Mouse (Mus musculus): ENCODE measurements around the gene Fto. TPM values are rescaled to one million over a fixed set of nuclear protein-coding genes. Genes with fewer than 3 reads are reported as not detected.

Fto gene
- total and polyA plus RNA-seq, 2 experiments from 2014 or later: 86.8 to 122 TPM

DNA sequence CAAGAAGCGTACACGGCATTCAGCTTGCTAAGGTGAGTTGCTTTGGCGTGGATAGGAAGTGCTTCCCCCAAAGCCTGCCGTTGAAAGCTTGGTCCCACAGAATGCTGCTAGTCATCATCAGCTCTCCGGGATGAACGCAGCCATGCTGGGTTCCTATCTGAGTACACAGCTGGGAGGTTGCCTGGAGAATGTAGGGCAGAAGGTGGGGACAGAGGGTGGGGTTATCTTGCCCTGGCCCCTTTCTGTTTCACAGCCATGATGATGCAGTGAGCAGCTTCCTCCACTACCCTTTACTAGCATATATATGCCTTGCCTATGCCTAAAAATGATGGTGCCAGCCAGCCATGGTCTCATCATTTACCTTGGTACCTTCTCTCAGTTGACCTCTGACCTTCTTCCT is 147.6 kb downstream of the Fto start:
- ATAC-seq (no peak), DNase-seq (no peak)
- no peaks in the 10 kb centered on the region for H3K36me3 ChIP-seq (ENCODE audit: insufficient read depth)
- no peaks in the 10 kb centered on the region for H3K27me3 ChIP-seq (ENCODE audit: insufficient read depth, low read length)
- no peak overlapping the region for H3K27ac ChIP-seq (ENCODE audit: low read depth, low read length)
- H3K9me3 ChIP-seq (ENCODE audit: low read length): no peaks in the 10 kb centered on the region
- H3K4me3 ChIP-seq (ENCODE audit: low read depth, low read length): no peak overlapping the region
- H3K4me1 ChIP-seq (ENCODE audit: insufficient read depth): no peaks in the 10 kb centered on the region
- WGBS: 92% methylated on average over 6 of the region's 6 CpGs
- TF ChIP-seq CTCF (IDR thresholded peaks at IDR 0.05; ENCODE audit: low read depth): no peak
- no peak overlapping the region for H3K9ac ChIP-seq
- H3K4me2 ChIP-seq (ENCODE audit: low read depth): no peak overlapping the region

DNA sequence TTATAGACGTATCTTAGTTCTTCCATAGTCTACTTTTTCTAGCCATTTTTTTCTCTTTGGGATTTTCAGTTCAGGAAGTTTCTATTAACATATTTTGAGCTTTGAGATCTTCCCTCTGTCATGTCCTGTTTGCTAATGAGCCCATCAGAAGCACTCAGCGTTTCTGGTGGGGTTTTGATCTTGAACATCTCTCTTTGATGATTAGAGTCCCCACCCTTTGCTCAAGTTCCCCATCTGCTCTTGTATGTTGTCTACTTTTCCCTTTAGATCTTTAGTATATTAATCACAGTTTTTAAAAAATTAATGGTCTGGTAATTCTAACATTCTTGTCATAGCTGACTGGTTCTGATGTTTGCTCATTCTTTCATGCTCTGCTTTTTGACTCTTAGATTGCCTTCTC is 150.4 kb downstream of the Fto start:
- no peak for DNase-seq
- no peak for TF ChIP-seq CTCF (IDR thresholded peaks at IDR 0.05; ENCODE audit: low read depth)
- Histone ChIP-seq H3K4me1 (ENCODE audit: insufficient read depth) (no peaks in the 10 kb centered on the region), H3K9me3 (ENCODE audit: low read length) (no peaks in the 10 kb centered on the region), H3K9ac (no peak overlapping the region), H3K4me2 (ENCODE audit: low read depth) (no peak overlapping the region), H3K36me3 (ENCODE audit: insufficient read depth) (no peaks in the 10 kb centered on the region), H3K27ac (ENCODE audit: low read depth, low read length) (no peak overlapping the region), H3K4me3 (ENCODE audit: low read depth, low read length) (no peak overlapping the region), H3K27me3 (ENCODE audit: insufficient read depth, low read length) (no peaks in the 10 kb centered on the region)
- ATAC-seq: no peak
- WGBS: 79% methylated on average over 2 of the region's 2 CpGs

DNA sequence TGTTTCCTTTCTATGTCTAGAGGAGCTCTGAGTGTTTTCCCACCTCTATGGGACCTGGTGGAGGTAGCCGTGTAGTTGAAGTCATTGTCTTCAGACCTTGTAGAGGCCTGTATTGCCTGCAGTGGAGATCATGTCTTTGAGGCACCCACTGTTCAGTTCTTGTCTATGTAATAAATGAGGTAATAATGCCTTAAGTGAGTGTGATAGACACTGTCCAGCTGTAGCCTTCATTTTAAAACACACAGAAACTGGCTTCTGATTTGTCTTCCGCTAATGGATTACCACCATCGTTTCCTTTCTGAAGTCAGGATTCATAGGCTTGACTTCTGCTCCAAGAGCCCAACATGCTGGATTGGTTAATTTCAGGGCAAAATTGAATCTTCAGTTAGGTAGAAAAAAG is 154.1 kb downstream of the Fto start:
- no peaks in the 10 kb centered on the region for H3K4me1 ChIP-seq (ENCODE audit: insufficient read depth)
- WGBS: 96% methylated on average over 3 of the region's 3 CpGs
- H3K4me3 ChIP-seq (ENCODE audit: low read depth, low read length): no peak overlapping the region
- no peak for ATAC-seq
- DNase-seq: no peak
- H3K9me3 ChIP-seq (ENCODE audit: low read length): no peaks in the 10 kb centered on the region
- H3K36me3 ChIP-seq (ENCODE audit: insufficient read depth): no peaks in the 10 kb centered on the region; the same call in 1 of the 2 replicates
- no peaks in the 10 kb centered on the region for H3K27me3 ChIP-seq (ENCODE audit: insufficient read depth, low read length)
- H3K27ac ChIP-seq (ENCODE audit: low read depth, low read length): no peak overlapping the region
- H3K4me2 ChIP-seq (ENCODE audit: low read depth): no peak overlapping the region
- no peak overlapping the region for H3K9ac ChIP-seq
- TF ChIP-seq CTCF (IDR thresholded peaks at IDR 0.05; ENCODE audit: low read depth): no peak

DNA sequence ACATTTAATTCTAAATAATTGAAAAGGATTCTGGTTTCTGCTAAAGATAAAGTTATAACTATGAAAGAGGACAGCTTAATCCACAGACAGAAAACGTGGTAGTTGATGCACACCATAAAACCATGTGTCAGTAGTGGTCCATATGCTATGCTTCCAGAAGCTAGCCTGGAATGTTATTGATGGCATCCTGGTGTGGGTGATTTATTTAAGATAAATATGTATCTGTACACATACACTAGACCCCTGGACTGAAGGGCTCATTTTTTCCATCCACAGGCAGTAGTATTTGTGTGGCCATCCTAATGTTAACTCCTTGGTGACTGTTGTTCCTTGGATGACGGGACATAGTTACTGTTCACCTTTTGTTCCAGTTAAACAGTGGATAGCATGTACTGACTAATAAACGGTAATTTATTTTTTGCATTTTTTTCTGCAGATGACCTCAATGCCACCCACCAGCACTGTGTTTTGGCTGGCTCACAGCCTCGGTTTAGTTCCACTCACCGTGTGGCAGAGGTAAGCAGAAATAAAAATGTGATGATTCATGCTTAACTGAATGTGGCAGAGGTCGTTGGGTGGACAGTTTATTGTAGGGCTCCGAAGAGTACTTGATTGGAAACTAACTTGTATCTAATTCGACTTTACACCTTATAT is 154.7 kb downstream of the Fto start:
- Histone ChIP-seq H3K4me1 (ENCODE audit: insufficient read depth) (no peaks in the 10 kb centered on the region), H3K27ac (ENCODE audit: low read depth, low read length) (no peak overlapping the region), H3K4me2 (ENCODE audit: low read depth) (no peak overlapping the region), H3K4me3 (ENCODE audit: low read depth, low read length) (no peak overlapping the region), H3K36me3 (ENCODE audit: insufficient read depth) (no peaks in the 10 kb centered on the region; the same call in 1 of the 2 replicates), H3K9me3 (ENCODE audit: low read length) (no peaks in the 10 kb centered on the region), H3K9ac (no peak overlapping the region), H3K27me3 (ENCODE audit: insufficient read depth, low read length) (no peaks in the 10 kb centered on the region)
- no peak for TF ChIP-seq CTCF (IDR thresholded peaks at IDR 0.05; ENCODE audit: low read depth)
- DNase-seq (no peak), ATAC-seq (no peak)
- 90% methylated on average over 8 of the region's 8 CpGs for WGBS

DNA sequence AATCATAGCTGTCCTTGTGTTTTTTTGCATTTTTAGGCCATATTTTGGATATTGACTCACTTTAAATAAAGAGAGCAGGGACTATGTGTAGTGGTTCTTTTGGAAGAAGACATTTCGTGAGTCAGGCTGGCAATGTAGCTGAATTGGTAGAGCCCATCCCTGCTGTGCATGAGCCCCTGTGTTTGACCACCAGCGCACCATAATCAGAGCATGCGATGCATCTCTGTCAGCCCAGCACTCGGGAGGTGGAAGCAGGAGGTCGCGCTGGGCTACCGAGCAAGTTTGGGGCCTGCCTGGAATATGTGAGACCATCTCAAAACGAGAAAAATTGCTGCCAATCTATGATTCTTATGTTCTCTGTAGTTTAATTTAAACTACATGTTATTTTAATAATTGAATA is 156.1 kb downstream of the Fto start:
- H3K27me3 ChIP-seq (ENCODE audit: insufficient read depth, low read length): no peaks in the 10 kb centered on the region
- peaks cover 3% of the 10 kb centered on the region for H3K36me3 ChIP-seq (ENCODE audit: insufficient read depth)
- no peak for DNase-seq
- H3K27ac ChIP-seq (ENCODE audit: low read depth, low read length): no peak overlapping the region
- H3K4me1 ChIP-seq (ENCODE audit: insufficient read depth): no peaks in the 10 kb centered on the region
- H3K9me3 ChIP-seq (ENCODE audit: low read length): no peaks in the 10 kb centered on the region
- no peak overlapping the region for H3K4me2 ChIP-seq (ENCODE audit: low read depth)
- no peak for TF ChIP-seq CTCF (IDR thresholded peaks at IDR 0.05; ENCODE audit: low read depth)
- no peak for ATAC-seq
- H3K9ac ChIP-seq: no peak overlapping the region
- 94% methylated on average over 8 of the region's 8 CpGs for WGBS
- no peak overlapping the region for H3K4me3 ChIP-seq (ENCODE audit: low read depth, low read length)

DNA sequence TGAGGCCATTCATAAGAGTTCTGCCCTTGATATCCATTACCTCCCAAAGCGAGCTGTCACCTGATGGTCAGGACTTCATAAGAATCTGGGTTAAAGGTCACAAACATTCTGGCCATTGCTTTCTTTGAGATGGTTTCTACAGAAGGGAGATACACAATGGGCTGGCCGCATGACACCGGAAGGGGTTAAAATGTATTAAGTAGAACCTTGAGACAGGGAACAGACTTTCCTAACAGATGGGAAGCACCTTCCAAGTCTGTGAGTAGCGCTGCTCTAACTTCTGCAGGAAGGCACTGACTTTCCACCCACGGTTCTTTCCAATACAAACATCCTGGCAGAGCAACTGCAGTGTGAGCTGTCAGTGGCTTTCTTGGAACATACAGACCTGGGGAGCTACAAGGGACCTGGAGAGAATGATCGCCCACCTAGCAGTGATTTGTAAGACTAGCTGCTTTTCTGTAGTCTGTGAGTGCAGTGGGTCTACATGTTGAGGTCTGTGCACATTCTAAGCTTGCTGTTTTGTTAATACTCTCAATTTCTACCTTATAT is 161.5 kb downstream of the Fto start:
- no peaks in the 10 kb centered on the region for H3K4me1 ChIP-seq (ENCODE audit: insufficient read depth)
- TF ChIP-seq CTCF (IDR thresholded peaks at IDR 0.05; ENCODE audit: low read depth): no peak
- 89% methylated on average over 6 of the region's 6 CpGs for WGBS
- no peak overlapping the region for H3K27ac ChIP-seq (ENCODE audit: low read depth, low read length)
- H3K4me2 ChIP-seq (ENCODE audit: low read depth): no peak overlapping the region
- no peaks in the 10 kb centered on the region for H3K9me3 ChIP-seq (ENCODE audit: low read length)
- peaks cover 9% of the 10 kb centered on the region for H3K36me3 ChIP-seq (ENCODE audit: insufficient read depth)
- H3K4me3 ChIP-seq (ENCODE audit: low read depth, low read length): no peak overlapping the region
- DNase-seq (no peak), ATAC-seq (no peak)
- H3K9ac ChIP-seq: no peak overlapping the region
- H3K27me3 ChIP-seq (ENCODE audit: insufficient read depth, low read length): no peaks in the 10 kb centered on the region

DNA sequence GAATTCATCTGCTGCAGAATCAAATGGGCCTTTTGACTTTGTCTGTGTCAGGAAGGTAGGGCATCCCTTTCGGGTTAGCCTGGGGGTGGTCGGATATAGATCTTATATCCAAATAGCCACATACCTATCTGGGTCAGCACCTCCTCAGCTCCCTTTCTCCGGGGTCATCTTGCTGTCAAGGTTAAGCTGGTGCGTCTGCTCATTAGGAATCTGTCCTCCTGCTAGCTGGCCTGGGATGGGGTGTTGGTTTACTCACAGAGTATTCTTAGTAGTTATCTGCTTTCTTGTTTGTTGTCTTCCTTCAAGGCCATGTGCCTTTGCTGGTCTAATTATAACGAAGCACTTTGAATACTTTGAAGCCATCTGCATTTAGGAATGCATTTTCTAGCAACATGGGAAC is 163.7 kb downstream of the Fto start:
- Histone ChIP-seq H3K4me3 (ENCODE audit: low read depth, low read length) (no peak overlapping the region), H3K9ac (no peak overlapping the region), H3K9me3 (ENCODE audit: low read length) (no peaks in the 10 kb centered on the region), H3K27ac (ENCODE audit: low read depth, low read length) (no peak overlapping the region), H3K4me1 (ENCODE audit: insufficient read depth) (no peaks in the 10 kb centered on the region), H3K36me3 (ENCODE audit: insufficient read depth) (peaks cover 9% of the 10 kb centered on the region), H3K27me3 (ENCODE audit: insufficient read depth, low read length) (no peaks in the 10 kb centered on the region), H3K4me2 (ENCODE audit: low read depth) (no peak overlapping the region)
- 89% methylated on average over 5 of the region's 5 CpGs for WGBS
- no peak for TF ChIP-seq CTCF (IDR thresholded peaks at IDR 0.05; ENCODE audit: low read depth)
- ATAC-seq (no peak), DNase-seq (no peak)
